Mouse (Mus musculus) erythroid progenitor cell, adult 5-6 weeks (primary cell): ENCODE data around the gene Gm20388. TPM values are rescaled to one million over a fixed set of nuclear protein-coding genes. Genes with fewer than 3 reads are reported as not detected.

ENCODE experiments used
- ATAC-seq: replicated peaks from 2 replicates; pipeline ENCODE4 v1.8.0; 2016; ENCODE audit warnings: moderate number of reproducible peaks, mild to moderate bottlenecking, moderate TSS enrichment, inconsistent platforms; ENCODE audit not compliant: poor library complexity, low FRiP score, severe bottlenecking
- total RNA-seq, 2 experiments: library from RNA; stranded (forward) in 1 of 2; stranded (reverse) in 1 of 2; fragments of 150-400 nt in 1 of 2; fragments of 186-747, 209-891 nt in 1 of 2; gene quantifications; 2 replicates each; pipeline versions ENCODE4 v1.2.3 to v1.2.4; 2015 to 2017; ENCODE audit warnings: low replicate concordance in 2 of 2

Gm20388 gene
- total RNA-seq, 2 experiments from 2014 or later = 4.2 TPM; not detected in 1

DNA sequence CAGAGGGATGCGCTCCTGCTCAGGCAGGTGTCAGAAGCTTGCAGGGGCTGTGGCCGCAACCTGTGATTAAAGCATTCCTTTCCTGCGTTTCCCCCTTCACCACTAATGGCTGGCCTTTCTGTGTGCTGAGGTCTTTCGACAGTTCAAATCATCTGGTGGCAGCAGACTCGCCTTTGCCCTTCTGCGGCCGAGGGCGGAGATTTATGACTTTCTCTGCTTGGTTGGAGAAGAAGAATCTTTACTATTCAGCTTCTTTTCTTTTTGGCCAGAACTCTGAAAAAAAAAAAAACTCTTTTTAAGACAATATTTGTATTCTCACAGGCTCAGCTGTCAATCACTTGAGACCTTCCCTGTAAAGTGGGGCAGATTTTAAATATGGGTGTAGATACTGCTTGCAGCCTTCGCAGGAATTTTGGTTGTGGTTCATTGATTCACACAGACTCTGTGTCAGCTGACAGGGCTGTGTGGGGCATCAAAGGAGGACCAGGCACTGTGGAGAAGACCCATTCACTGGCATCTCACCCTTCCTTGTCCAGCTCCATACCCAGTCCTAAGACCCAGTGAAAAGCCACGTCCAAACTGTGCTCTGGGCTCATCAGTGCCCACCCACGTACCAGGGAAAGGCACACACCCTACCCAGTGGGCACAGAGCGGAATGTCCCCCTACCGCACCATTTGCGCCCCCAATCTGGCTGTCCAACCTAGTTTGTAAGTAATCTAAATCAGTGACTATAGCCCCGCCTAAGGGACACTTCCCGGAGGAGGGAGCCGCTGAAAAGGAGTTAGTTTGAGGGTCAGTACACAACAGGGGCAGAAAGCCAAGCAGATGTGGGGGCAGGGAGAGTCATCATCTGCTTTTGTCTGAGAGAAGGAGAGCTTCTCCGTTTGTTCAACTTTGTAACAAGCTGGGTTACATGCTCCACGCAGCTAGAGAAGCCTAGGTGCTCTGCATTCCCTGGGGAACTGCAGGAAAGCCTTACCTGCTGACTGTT, 845.0 kb downstream of the Gm20388 start:
- no peak for ATAC-seq

DNA sequence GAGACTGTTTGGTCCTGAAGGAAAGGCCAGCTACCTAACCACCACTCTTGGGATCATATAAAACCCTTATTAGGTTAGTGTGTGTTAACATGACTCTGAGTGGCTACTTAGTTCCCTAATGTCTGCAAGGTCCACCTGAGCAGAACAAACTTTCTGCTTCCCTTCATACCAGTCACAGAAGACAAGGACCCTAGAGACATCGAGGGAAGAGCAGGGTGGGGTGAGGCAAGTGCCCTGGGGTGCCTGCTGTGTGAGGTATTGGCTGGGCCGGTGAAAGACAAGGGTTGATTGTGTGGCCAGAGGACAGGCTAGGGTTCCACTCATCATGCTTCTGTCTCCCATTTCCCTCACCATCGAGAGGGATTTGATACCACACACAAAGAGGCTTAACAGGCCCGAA, 847.4 kb downstream of the Gm20388 start:
- ATAC-seq = no peak

DNA sequence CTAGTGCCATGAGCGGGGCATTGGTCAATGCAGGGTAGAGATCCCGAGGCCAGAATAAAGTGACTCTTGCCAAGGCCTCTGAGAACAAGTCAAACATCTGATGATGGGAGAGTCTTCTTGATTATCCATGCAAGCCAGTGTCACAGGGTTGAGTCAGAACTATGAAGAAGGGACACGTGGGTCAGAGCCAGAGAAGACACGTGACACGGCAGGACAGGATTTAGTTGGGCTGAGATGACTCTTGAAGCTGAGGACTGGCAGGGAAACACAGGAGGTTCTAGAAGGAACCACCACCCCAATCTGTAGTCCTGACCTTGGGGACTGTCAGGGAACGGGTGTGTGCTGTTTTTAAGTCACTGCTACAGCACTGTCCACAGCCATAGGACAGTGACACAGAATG, 849.2 kb downstream of the Gm20388 start:
- ATAC-seq = no peak

DNA sequence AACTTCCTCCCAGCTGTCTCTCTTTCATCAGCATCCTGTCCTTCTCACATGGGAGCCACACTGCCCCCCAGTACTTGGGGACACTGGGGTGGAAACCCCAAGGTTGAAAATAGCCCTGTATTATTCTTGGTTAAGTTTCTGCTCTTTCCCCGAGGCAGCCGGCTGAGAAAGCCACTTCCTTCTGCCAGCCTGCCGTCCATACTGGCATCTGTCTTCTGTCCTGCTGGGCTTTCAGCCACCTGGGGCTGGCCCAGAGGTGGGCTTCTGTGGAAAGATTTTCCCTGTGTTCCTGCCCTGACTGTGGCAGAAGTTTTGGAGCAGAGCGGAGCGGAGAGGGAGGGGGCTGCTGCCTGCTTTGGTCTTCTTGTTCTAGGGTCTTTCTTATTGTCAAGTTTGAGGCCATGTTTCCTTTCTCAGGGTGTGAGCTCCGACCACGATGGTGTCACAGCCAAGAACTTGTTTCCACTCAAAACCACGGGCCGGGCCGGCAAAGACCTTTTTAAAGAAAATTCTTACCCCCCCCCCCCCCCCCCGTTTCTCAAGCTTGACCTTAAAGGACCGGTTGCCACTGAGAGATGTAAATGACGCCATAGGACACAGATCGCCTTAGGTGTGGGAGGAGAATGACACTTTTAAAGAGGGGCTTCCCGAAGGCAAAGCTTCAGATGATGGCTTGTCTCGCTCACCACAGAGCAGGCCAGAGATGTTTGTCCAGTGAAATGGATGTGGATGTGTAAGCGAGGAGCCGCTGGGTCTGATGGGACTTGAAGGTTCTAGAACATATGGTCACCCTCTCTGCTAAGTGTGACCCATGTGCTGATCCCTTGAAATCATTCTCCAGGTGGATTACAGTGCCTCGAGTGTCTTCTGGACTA, 849.9 kb downstream of the Gm20388 start:
- ATAC-seq = no peak

DNA sequence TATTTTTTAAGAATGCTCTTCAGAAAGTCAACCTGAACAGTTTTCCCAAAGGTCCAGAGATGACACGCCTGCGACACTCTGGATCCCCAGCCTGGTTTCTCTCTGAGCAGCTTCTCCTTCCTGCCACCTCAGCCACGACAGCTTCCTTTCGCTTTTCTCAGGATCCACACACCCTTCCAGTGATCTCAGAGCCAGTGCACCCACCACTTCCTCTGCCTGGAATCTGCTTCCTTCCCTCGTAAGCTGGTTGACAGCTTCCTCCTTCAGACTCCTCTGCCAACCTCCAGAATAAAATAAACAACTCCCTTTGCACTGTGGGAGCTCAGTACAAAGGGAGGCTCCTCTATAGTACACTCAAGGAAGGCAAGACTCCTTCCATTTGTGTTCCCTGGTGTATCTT, 852.6 kb downstream of the Gm20388 start:
- ATAC-seq = no peak

DNA sequence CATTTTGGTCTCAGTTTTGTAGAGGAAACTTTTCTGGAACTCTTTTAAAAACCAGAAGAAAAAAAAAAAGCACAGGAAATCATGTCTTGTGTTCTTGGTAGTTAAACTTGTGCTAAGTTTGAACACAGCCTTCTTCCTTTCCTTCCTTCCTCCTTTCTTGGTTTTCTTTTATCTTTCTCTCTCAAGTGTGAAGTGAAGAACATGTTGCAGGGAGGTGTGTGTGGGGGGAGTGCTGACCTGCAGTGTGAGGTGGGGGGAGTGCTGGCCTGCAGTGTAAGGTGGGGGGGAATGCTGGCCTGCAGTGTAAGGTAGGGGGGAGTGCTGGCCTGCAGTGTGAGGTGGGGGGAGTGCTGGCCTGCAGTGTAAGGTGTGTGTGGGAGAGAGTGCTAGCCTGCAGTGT, 854.0 kb downstream of the Gm20388 start:
- no peak for ATAC-seq

DNA sequence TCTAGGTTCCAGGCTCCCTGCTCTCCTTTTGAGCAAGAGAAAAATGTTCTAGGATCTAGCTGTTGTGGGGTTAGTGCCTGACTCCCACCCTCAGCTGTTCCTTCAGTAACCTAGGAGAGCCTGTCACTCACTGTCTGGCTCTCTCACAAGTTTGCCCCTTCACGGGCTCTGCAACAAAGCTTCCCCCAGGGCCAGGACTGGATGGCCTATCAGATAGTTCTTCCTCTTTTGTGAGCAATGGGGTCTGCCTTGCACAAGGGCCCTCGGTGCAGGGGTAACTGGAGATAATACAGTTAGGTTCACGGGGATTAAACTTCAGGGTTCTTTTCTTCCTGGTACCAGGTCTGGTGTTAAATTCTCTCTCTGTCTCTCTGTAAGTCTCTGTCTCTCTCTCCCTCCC, 856.0 kb downstream of the Gm20388 start:
- ATAC-seq = no peak

DNA sequence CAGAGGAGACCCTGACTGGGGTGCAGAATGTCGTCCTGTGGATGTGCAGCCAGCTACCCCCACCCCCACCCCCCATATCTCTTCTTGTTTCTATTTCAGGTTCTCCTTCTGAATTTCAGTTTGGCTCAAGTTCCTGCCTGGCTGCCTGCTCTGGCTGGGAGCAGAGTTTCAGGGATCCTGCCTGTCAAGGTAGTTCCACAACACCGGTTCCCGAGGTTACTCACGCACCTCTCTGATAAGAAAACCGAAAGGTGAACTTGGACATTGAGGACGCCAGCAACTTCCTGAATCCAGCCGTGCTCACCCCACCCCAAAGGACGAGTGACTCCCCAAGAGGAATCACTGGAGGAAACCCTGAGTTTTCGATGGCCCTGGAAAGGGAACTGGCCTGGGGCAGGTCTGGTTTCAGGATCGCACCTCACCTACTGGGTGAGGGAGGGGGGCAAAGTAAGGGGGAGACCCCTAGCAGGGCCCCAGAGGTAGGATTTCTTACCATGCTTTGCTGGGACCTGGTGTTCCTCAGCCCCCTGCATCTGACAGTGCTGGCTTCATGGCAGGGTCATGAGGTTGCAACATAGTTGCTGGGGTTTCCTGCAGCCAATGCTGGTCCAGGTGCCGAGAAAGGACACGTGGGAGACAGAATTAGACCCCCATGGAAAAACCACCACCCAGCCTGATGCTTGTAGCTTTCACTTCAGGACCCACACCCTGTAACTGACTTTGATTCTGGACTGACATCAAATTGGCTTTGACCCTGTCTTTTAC, 858.0 kb downstream of the Gm20388 start:
- no peak for ATAC-seq

DNA sequence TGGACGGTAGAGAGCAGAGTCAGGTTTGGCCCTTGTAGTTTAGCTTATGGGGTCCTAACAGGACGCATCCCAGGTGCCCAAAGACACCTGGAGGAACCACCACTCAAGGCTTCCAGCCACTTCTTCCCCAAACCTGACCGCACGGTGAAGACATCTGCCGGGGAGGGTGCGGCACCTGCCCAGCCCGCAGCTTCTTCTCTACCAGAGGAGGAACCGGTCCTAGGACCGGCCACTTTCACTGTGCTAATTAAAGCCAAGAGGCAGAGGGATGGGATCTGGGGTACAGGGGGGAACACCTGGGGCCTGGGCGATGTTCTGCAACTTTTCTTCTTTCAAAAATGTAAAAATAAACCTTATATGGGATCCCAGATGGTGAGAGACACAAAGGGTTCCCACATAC, 866.5 kb downstream of the Gm20388 start:
- ATAC-seq = no peak

DNA sequence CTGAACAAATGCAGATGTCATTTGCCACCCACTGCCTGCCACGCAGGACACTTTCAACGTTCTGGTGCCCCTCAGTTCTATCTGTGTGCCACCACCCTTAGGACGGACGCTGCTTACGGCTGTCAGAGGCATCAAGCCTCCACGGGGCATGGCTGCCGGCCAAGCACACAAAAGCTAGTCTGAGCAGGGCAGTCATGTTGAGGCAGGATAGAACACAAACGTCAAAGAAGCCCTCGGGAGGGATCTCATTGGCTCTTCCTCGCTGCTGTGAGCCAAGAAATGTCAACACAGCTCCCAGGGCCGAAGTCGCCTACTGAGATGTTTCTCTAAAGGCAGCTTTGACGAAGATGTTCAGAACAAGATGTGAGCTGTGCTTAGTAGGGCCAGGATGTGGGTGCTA, 867.1 kb downstream of the Gm20388 start:
- ATAC-seq = no peak

DNA sequence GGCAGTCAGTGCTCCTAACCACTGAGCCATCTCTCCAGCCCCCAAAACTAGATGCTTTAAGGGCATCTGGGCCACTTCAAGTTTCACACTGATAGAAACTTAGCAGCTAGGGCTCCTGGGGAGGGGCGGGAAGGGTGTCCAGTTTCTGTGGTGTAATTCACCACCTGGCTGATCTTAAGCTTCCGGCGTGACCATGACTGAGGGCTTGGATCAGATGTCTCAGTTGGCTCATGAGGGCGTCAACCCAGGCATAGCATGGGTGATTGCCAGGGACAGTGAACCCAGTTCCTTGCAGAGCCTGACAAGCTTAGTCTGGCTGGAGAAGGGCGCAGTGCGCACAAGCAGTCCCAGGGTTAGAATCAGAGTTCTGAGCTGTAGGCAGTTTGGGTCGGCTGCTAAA, 868.5 kb downstream of the Gm20388 start:
- no peak for ATAC-seq

DNA sequence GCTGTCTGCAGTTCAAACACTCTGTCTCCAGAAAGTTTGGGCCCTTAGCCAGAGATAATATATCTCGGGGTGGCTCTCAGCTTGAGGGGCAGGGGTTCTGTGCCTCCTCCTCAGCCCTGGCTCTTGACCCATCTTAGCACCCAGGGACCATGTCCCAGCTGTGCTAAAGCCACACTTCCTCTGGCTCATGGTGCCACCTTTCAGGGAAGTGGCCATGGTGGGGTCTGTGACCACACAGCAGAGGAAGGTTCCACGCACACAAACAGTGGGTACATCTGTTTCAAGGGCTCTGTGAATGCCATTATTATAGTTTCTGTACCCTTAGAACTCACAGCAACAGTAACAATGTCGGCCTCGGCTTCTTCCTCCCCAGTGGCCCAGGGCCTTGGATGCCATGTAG, 873.1 kb downstream of the Gm20388 start:
- no peak for ATAC-seq

DNA sequence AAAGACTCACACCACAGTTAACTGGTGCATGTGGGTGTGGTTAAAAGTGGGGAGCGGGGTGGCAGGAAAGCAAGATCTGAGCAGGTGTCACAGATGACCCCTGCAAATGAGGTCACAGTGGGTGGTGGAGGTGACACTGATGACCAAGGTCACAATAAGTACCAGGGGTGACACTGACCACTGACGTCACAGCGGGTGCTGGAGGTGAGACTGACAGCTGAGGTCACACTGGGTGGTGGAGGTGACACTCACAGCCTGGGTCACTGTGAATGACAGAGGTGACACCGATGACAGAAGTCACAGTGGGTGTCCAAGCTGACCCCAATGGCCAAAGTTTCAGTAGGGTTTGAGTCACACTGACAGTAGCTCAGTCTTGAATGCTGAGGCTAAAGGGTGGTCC, 876.1 kb downstream of the Gm20388 start:
- no peak for ATAC-seq

DNA sequence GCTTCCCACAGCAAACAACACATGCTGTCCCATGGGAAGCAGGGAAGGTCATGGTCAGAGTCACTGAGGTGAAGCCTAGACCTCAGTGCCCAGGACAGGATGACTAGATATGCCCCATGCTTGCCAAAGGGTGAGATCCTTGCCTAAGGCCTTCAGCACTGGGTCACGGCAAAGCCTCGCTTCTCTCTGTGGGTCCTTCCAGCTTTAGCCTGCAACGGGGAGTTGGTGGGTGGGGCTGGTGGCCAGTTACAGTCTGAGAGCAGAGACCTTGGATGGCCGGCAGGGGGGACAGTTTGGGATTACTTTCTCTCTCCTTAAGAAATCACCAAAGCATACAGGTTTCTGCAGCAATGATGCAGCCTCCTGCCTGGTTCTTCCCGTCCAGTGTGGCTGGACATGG, 877.0 kb downstream of the Gm20388 start:
- no peak for ATAC-seq

DNA sequence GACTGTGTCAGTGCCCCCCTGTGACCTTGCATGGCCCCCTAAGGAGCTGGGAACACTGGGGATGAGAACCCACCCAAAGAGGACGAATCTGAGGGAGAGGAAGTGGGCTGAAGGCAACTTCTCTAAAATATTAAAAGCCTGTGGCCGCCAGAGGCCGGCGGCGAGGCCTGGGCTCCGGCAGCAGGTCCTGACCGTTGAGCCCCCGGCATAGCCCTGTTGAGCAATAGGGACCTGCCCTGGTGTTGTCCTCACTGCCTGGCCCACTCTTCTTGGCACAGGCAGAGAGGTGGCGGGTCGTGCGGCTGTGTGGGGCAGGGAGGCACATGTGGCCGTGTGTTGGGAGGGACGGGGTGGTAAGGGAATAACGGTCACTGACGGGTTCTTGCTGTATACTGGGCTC, 882.1 kb downstream of the Gm20388 start:
- no peak for ATAC-seq

DNA sequence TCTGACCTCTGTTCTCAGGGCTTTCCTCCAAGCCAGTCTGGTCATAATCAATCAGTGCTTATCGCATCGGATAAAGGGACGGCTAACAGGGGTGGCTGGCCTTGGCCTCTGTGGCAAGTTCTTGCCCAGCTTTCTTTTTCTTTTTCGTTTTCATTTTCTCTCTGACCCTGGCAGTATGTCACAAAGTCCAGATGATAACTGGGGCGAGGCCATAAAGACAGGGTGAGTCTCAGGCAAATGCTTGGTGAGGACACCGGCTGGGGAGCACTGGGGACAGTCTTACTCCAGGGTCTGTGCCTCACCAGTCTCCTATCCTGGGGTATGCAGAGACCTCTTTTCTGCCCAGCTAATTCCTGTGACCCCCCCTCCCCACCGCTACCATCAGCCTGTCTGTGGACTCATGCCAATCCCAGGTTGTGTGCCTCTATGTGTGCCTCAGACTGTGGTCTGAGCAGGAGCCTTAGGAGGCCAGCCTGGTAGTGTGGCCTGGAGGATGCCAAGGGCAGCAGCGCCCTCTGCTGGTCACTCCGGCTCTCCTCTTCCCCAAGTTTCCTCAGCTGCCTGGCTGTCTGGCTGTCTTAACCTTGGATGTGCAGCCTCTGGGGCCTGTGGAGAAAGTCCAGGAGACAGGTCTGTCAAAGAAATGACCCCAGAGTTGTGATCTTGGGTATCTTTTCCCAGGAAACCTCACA, 885.4 kb downstream of the Gm20388 start:
- ATAC-seq = no peak

DNA sequence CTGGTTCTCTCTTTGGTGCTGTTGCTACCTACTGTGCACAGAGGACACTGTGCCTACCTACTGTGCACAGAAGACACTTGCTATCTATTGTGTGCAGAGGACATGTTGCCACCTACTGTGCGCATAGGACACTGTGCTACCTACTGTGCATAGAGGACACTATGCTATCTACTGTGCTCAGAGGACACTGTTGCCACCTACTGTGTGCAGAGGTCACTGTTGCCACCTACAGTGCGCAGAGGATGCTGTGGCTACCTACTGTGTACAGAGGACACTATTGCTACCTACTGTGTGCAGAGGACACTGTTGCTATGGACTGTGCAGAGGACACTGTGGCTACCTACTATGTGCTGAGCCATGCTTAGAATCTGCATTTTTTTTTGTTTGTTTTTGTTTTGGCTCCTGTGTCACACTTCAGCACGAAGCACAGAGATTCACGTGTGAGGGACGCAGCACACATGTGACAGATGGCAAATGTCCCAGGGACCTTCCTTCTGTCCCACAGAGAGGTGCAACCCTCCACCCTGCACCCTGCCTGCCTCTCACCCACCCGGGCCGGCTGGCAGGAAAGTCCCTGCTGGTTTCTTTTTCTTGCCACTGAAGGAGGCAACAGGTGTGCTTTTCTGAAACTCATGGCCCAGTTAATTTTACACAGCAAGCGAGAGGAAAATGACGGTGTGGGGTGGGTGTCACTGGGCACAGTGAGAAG, 886.5 kb downstream of the Gm20388 start:
- ATAC-seq = no peak

DNA sequence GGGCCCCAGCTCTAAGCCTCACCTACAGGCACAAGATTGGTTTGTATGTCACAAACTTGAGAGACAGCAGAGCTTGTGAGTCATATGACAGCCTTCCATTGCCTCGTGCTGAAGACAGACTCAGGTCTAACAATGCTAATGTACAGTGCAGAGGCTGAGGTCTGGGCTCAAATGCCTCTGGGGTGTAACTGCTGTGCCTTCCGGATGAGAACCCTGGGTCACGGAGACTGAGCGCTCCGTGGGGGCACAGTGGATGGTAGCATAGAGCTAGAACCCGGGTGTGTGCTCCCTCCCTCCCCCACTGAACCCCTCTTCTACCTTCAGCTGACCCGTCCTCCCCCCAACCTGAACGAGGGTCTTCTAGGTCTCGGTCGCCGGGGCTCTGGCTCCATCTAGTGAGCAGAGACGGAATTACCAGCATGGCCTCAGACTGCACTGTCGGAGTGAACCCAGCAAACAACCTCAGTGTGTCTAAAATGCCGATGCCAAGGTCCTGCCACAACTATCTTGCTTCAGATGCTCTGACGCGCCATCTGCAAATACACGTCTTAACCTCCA, 889.7 kb downstream of the Gm20388 start:
- ATAC-seq = peak; percentile 26; the same call in 1 of the 2 replicates
